Mouse (Mus musculus): Measurements from ENCODE around the gene Gm595.

The Gm595 gene

DNA sequence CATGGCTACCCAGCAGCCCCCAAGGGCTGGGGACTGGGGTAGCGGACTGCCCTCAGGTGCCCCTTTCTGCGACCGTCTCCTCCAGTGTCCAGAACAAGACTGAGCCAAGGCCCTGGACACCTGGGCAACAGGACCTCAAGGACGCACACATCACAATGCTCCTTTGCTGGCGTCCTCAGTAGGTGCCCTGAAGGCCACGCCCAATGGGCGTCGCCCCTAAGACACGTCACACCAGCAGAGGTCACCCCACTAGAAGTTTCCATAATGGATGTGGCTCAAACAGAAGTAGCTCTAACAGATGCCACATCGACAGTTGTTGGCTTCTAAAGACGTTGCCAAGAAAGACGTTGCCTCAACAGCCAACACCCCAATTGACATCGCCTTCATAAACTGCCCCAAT lies at the start of gene Gm595:
Gene Gm595, minus strand, starts transcription at position 101 of the 400 bp plus-strand sequence.
- no peak for DNase-seq (ENCODE audit: low spot score)

DNA sequence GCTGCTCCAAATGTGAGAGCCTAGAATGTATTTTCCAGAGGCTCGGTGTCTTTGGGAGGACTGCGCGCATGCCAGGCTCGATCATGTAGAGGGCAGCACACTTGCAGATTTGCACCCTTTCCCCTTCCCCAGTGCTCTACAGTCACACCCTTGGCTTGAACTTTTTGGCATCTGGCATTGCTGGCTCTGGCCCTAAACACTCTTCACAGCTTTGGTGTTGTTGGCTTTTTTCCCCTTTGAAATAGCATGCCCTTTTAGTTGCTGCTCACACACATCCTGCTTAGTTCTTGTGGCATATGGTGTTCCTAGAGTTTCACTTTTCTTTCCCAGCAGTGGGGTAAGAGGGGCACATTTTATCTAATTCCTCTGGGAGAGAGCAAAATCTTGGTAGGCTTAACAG lies 30.9 kb upstream of the Gm595 start:
- no peak for DNase-seq (ENCODE audit: low spot score)

DNA sequence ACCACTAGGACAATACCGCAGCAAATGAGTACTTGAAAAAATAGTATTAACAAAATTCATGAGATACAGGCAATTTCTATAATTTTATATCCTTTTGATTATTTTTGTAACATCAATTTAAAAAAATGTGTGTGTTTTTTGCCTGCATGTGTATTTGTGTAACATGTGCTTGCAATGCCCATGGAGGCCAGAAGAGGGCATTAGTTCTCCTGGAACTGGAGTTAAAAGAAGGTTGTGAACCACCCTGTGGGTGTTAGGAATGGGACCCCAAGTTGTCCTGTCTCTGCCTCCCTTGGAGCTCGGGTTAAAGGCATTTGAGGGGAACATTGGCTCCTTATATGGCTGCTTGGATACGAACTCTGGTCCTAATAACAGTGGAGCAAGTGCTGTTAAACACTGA lies 26.2 kb upstream of the Gm595 start:
- no peak for DNase-seq (ENCODE audit: low spot score)

DNA sequence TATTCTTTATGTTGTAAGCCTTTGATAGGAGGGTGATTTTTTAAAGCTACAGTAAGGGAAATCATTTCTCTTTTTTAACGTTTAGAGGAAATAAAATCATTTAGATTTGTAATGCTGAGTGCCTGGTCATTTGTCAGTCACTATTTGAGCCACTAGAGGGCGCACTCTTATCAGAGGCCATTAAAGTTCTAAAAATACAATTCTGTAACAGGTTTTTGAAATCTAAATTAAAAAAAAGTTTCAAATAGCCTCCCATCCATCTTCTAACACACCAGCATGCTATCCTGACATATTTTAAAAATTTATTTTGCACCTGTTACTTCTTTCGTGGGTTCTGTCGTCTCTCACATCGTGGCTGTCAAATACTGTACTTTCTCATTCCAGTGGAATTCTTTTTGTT lies 22.0 kb upstream of the Gm595 start:
- DNase-seq (ENCODE audit: low spot score): peak; percentile 41

DNA sequence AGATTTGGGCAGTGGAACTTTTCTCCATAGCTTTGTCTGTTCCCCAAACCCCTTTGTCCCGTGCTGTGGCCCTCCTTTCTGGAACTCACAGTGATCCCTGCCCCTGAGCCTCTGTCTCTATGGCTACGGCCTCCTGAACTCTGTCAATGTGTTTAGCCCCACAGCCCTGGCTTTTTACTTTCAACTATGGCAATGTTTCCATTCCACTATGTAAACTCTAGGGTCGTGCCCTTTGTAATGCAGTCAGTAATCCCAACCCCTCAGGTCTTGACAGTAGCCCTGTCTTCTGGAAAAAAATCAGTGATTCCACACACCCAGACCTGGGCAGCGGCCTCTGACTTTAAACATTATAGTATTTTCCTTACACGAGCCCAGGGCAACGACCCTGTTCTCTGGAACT lies 19.3 kb upstream of the Gm595 start:
- DNase-seq (ENCODE audit: low spot score): peak; percentile 50

DNA sequence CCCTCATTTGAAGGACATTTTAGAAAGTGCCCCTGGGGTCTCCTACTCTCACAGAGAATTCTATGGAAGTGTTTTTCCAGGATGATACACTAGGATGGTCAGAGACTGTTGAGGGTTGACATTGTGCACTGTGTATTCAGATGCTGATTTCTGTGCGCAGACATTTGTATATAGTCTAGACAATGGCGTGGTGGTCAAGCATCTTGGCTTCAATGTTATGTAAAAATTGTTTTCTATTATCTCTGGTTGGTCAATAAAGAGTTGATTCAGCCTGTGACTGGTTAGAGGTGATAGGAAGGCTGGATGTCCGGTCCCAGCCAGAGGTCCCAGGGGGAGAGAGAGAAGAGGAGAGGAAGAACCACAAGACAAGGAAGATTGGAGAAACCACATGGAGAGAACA lies 16.4 kb upstream of the Gm595 start:
- DNase-seq (ENCODE audit: low spot score): no peak

DNA sequence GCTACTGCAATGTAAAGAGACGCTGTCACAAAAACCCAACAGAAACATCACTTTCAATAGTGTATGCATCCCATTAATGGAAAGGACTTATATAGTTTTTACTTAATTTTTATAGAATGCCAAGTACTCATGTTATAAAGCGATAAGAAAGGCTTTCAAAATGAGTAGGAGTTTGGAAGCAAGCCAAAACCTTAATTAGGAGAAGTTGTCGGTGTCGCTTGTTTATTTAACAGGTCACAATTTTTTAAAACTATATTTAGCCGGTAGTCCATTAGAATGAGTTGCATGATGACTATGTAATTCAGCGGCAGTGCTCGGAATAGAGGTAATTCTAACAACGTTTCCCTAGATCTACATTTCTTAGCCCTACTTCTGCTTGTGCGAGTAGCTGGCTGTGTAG lies 12.7 kb upstream of the Gm595 start:
- DNase-seq (ENCODE audit: low spot score): no peak

DNA sequence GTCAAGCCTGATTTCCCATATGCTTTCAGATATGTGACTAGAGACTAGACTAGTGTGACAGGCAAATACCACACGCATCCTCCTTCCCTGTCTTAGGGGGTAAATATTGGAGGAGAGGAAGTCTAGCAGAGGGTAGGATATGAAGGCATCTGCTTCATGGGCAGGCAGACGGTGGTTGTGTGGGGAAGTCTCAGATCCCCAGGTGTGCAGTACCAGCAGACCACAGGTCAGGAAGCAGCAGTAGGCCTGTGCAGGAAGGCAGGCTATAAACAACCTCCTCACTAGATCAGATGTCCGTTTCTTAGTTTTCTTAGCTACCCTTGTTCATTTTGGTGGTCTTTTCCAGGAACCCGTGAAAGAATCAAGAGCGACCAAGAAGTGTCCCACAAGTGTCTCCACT lies 7.1 kb upstream of the Gm595 start:
- DNase-seq (ENCODE audit: low spot score): no peak

Data from embryo, embryonic 10.5 days (tissue).